Mouse (Mus musculus) heart, postnatal 14 days (tissue): ENCODE measurements at regions not wholly inside any gene's neighbourhood (a gene's known extent, or its start where the extent isn't known, plus 50 kb on each side); places are given as distances from the start of the nearest gene placed in this dataset.
A peak's percentile ranks its signal among the peaks of the same experiment; 100 is the strongest.

Experiments used
- DNase-seq, 2 experiments: peaks; one replicate each; pipeline ENCODE4 v3.0.0; 2021 to 2022
- intact Hi-C: fragments of 180-260 bp; cut with DNase I; formaldehyde crosslinking; loops from one replicate; pipeline ENCODE4 v1.15.1; 2025

GRCm38 (mm10) chr13:64594376-64594775 lies 96.8 kb upstream of the Fam240b start:
- DNase-seq: no peak
- intact Hi-C loops: no loop called here

DNA sequence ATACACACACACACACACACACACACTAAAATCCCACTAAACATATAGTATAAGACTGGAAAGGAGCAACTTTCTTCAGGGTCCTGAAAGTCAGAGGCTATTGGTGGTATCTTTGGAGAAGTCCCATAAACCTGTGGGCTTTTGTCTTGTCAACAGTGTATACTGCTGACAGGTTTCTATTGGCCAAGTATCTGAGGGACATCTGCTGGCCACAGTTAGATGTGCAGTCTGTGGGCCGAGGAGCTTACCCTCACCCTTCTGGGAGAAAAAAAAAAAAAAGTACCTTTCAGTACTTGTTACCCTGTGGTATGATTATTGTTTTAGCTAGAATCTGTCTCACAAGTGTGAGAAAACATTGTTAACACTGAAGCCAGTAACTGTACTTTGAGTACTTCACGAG lies 76.1 kb upstream of the Fam240b start:
- intact Hi-C loops: no loop called here
- peak in 1 of 2 experiments; percentile 1 for DNase-seq

GRCm38 (mm10) chr13:64568876-64569275 lies 71.3 kb upstream of the Fam240b start:
- intact Hi-C loops: no loop called here
- DNase-seq: no peak

- intact Hi-C loops: no loop called here
Measured at GRCm38 (mm10) chr13:64566966-64567708, 69.5 kb upstream of the Fam240b start.

GRCm38 (mm10) chr13:64565791-64566190 lies 68.2 kb upstream of the Fam240b start:
- intact Hi-C loops: no loop called here
- DNase-seq: no peak

More at GRCm38 (mm10) chr13:64566966-64567708, 69.5 kb upstream of the Fam240b start:
- no peak for DNase-seq
